Mouse (Mus musculus) megakaryocyte, embryonic 14.5 days (primary cell): ENCODE data around the gene Nell1. TPM values are rescaled to one million over a fixed set of nuclear protein-coding genes. Genes with fewer than 3 reads are reported as not detected.

Source experiments
- H3K27me3 ChIP-seq: replicated peaks from 2 replicates; pipeline ENCODE3; 2012; ENCODE audit warnings: inconsistent platforms
- H3K36me3 ChIP-seq: replicated peaks from 2 replicates; pipeline ENCODE3; 2012; ENCODE audit warnings: low read length, inconsistent platforms, mixed read lengths
- H3K4me1 ChIP-seq: 2 replicates; pipeline ENCODE4 v1.6.1; 2012; ENCODE audit warnings: inconsistent platforms
- H3K4me3 ChIP-seq: replicated peaks from 2 replicates; pipeline ENCODE3; 2012; ENCODE audit warnings: moderate library complexity, mild to moderate bottlenecking, inconsistent platforms
- H3K9me3 ChIP-seq: 2 replicates; pipeline ENCODE4 v1.6.1; 2012; ENCODE audit warnings: inconsistent platforms
- FLI1 ChIP-seq: IDR thresholded peaks from 2 replicates; pipeline ENCODE4 v1.6.1; 2012; ENCODE audit warnings: low read length, inconsistent platforms, mixed read lengths
- GATA1 ChIP-seq: IDR thresholded peaks from 3 replicates; pipeline ENCODE4 v1.6.1; 2012; ENCODE audit warnings: mixed read lengths, low read length, inconsistent platforms, borderline replicate concordance
- polyA plus RNA-seq: library from polyadenylated mRNA; stranded (reverse); fragments of >175 nt; gene quantifications from 2 replicates; pipeline ENCODE4 v1.2.3, GENCODE M21; 2012; ENCODE audit warnings: low replicate concordance; ENCODE audit not compliant: insufficient read depth

The Nell1 gene
- polyA plus RNA-seq, 1 experiment = not detected

GRCm38 (mm10) chr7:50486884-50487420, 512.3 kb downstream of the Nell1 start:
- Histone ChIP-seq H3K27me3 (no peaks in the 10 kb centered on the region), H3K4me1 (no peaks in the 10 kb centered on the region), H3K9me3 (peaks cover 1% of the 10 kb centered on the region; the same call in 1 of the 2 replicates), H3K4me3 (no peak overlapping the region), H3K36me3 (no peaks in the 10 kb centered on the region)
- TF ChIP-seq FLI1 (no peak), GATA1 (no peak)

- no peaks in the 10 kb centered on the region for H3K36me3 ChIP-seq
- no peaks in the 10 kb centered on the region for H3K9me3 ChIP-seq
- no peak overlapping the region for H3K4me3 ChIP-seq
- TF ChIP-seq GATA1 = no peak
- TF ChIP-seq FLI1 = no peak
- no peaks in the 10 kb centered on the region for H3K27me3 ChIP-seq
- H3K4me1 ChIP-seq = no peaks in the 10 kb centered on the region
These were observed 526.9 kb downstream of the Nell1 start for GRCm38 (mm10) chr7:50501562-50501961.

GRCm38 (mm10) chr7:50507047-50507446, 532.4 kb downstream of the Nell1 start:
- no peaks in the 10 kb centered on the region for H3K36me3 ChIP-seq
- no peak overlapping the region for H3K4me3 ChIP-seq
- no peaks in the 10 kb centered on the region for H3K9me3 ChIP-seq
- H3K4me1 ChIP-seq = no peaks in the 10 kb centered on the region
- TF ChIP-seq GATA1 (no peak), FLI1 (no peak)
- no peaks in the 10 kb centered on the region for H3K27me3 ChIP-seq

DNA sequence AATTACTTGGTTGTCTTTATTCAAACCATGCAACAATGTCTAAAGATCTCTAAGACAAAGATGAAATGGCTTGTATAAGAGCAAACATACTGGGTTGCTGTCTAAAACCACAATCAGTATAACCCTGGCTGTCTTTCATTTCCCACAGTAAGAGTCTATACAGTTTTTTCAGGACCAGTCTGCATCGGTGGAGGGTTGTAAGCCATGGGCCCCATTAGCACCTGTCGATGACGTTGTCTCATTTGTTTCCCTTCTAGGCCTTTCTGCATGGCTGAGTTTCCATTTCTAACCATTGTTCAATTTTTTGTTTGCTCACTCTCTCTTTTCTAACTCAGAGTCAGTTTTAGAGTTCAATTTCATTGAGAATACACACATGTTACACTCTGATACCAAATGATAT, 540.2 kb downstream of the Nell1 start:
- no peaks in the 10 kb centered on the region for H3K36me3 ChIP-seq
- H3K9me3 ChIP-seq = peaks cover 3% of the 10 kb centered on the region; the same call in 1 of the 2 replicates
- no peaks in the 10 kb centered on the region for H3K4me1 ChIP-seq
- H3K27me3 ChIP-seq = no peaks in the 10 kb centered on the region
- no peak overlapping the region for H3K4me3 ChIP-seq
- TF ChIP-seq FLI1 (no peak), GATA1 (no peak)

GRCm38 (mm10) chr7:50516681-50517080, 542.0 kb downstream of the Nell1 start:
- Histone ChIP-seq H3K9me3 (peaks cover 8% of the 10 kb centered on the region; the same call in 1 of the 2 replicates), H3K4me1 (no peaks in the 10 kb centered on the region), H3K36me3 (no peaks in the 10 kb centered on the region), H3K27me3 (no peaks in the 10 kb centered on the region), H3K4me3 (no peak overlapping the region)
- TF ChIP-seq FLI1 (no peak), GATA1 (no peak)

DNA sequence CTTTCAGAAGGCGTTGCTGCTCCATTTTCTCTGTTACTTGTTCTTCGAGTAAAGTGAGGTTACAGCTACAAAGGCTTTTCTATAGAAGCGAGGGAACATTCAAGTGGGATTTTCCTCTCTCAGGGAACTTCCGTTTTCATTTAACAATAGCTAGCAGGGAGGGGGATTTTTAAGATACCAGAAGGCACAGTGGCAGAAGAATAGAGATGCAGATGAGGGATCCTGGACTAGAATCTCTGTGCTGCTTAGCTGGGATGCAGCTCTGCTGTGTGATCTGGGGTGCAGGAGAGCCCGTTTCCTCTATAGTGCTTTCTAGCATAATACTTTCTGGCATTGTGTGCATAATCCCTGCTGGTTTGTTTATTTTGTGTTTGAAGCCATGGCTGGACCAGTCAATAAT, 568.7 kb downstream of the Nell1 start:
- Histone ChIP-seq H3K27me3 (no peaks in the 10 kb centered on the region), H3K4me1 (no peaks in the 10 kb centered on the region), H3K9me3 (peaks cover 13% of the 10 kb centered on the region), H3K4me3 (no peak overlapping the region), H3K36me3 (no peaks in the 10 kb centered on the region)
- TF ChIP-seq FLI1 (no peak), GATA1 (no peak)

DNA sequence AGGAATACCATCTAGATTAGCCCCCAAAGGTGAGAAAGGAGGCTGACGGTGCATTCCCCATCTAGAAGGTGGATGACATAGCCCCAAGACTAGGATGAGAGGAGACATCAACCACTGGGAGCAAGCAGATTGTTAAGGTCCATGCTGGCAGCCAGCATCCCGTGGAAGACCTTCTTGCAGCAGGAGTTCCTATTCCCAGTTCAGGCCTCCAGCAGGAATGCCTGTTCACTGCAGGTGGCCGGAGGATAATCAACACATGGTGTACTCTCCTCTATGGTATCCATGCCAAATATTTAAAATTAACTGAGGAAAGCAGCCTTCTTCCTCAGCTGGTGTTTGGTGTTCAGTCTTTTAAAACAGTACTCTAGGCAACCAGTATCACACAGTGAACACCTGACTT, 574.9 kb downstream of the Nell1 start:
- Histone ChIP-seq H3K4me1 (no peaks in the 10 kb centered on the region), H3K9me3 (peaks cover 4% of the 10 kb centered on the region; the same call in 1 of the 2 replicates), H3K36me3 (no peaks in the 10 kb centered on the region), H3K27me3 (no peaks in the 10 kb centered on the region), H3K4me3 (peak overlapping the region; percentile 23)
- TF ChIP-seq FLI1 = no peak
- TF ChIP-seq GATA1 = no peak

DNA sequence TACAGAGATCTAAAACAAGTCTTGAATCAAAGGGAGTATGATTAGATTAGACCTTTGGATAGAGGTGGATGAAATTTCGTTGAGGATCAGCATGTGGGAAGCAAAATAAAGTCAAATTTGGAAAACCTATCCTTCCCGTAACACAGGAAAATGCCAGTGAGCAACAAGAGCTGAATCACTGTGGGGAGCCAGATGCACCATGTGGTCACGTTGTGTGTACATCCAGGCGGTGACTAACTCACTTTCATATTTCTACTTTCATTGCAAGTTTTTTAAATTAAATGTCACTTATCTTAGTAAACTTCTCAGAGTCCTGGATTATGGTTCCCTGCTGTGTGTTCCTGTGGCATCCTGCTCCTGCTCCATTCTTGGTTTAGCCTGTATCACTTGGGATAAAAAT, 576.8 kb downstream of the Nell1 start:
- Histone ChIP-seq H3K36me3 (no peaks in the 10 kb centered on the region), H3K4me3 (no peak overlapping the region), H3K4me1 (no peaks in the 10 kb centered on the region), H3K27me3 (no peaks in the 10 kb centered on the region), H3K9me3 (peaks cover 4% of the 10 kb centered on the region; the same call in 1 of the 2 replicates)
- TF ChIP-seq GATA1 (no peak), FLI1 (no peak)

DNA sequence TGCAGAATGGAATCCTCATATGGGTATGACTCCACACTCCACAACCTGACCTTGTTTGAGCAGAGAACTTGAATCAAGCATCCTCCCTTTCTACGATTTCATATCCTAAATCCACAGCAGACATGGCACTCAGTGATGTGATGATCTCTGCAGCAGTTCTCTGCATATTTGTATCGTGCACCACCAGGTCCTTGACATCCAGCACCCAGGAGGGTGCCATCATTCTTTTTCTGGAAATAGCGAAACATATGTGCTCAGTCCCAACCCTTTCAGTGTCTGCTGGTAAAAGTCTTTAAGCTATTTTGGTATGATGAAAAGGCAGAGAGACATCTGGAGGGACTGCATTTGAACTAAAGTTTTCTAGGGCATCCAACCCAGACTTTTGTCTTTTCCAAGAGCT, 588.0 kb downstream of the Nell1 start:
- H3K36me3 ChIP-seq = no peaks in the 10 kb centered on the region
- H3K27me3 ChIP-seq = no peaks in the 10 kb centered on the region
- H3K4me3 ChIP-seq = no peak overlapping the region
- H3K9me3 ChIP-seq = peaks cover 3% of the 10 kb centered on the region; the same call in 1 of the 2 replicates
- no peaks in the 10 kb centered on the region for H3K4me1 ChIP-seq
- TF ChIP-seq FLI1 (no peak), GATA1 (no peak)

- H3K9me3 ChIP-seq = peaks cover 11% of the 10 kb centered on the region
- H3K36me3 ChIP-seq = no peaks in the 10 kb centered on the region
- no peak overlapping the region for H3K4me3 ChIP-seq
- H3K4me1 ChIP-seq = no peaks in the 10 kb centered on the region
- no peak for TF ChIP-seq FLI1
- no peak for TF ChIP-seq GATA1
- H3K27me3 ChIP-seq = no peaks in the 10 kb centered on the region
These were observed 599.2 kb downstream of the Nell1 start for GRCm38 (mm10) chr7:50573841-50574240.
